Mouse (Mus musculus): ENCODE measurements around the gene Olfr1415. TPM values are rescaled to one million over a fixed set of nuclear protein-coding genes. Genes with fewer than 3 reads are reported as not detected.

The Olfr1415 gene
- polyA plus RNA-seq, 1 experiment from 2014 or later = not detected

GRCm38 (mm10) chr1:92485013-92485412 lies 10.9 kb downstream of the Olfr1415 start, which contains the start of gene Olfr1416:
TSS of gene Olfr1416 (minus strand) at chr1:92485113.
- DNase-seq (no peak), ATAC-seq (ENCODE audit: low FRiP score, low TSS enrichment) (no peak)
- H3K4me3 ChIP-seq (replicated peaks; ENCODE audit: low read depth, low read length) = no peak within 1 kb of the TSS
- no peak within 1 kb of the TSS for H3K4me2 ChIP-seq (ENCODE audit: low read length)
- no peaks in the 10 kb centered on the region for H3K27me3 ChIP-seq (ENCODE audit: control insufficient read depth, insufficient read depth, low read length)
- no peaks in the 10 kb centered on the region for H3K4me1 ChIP-seq (ENCODE audit: control insufficient read depth, insufficient read depth, low read length)
- no peak within 1 kb of the TSS for H3K9ac ChIP-seq (replicated peaks; ENCODE audit: low read length)
- H3K9me3 ChIP-seq (ENCODE audit: control insufficient read depth, low read length) = peaks cover 5% of the 10 kb centered on the region; the same call in 1 of the 2 replicates
- no peaks in the 10 kb centered on the region for H3K36me3 ChIP-seq (ENCODE audit: control insufficient read depth, insufficient read depth, low read length)
- H3K27ac ChIP-seq (replicated peaks; ENCODE audit: low read depth, low read length) = no peak within 1 kb of the TSS

- Histone ChIP-seq H3K36me3 (ENCODE audit: control insufficient read depth, insufficient read depth, low read length) (peaks cover 19% of the 10 kb centered on the region), H3K27ac (replicated peaks; ENCODE audit: low read depth, low read length) (0 out of 2 replicates have a peak overlapping the region, but pooled peaks have one; percentile 37), H3K4me1 (ENCODE audit: control insufficient read depth, insufficient read depth, low read length) (peaks cover 10% of the 10 kb centered on the region), H3K4me2 (ENCODE audit: low read length) (peak overlapping the region; percentile 93), H3K4me3 (replicated peaks; ENCODE audit: low read depth, low read length) (peak overlapping the region; percentile 96), H3K27me3 (ENCODE audit: control insufficient read depth, insufficient read depth, low read length) (no peaks in the 10 kb centered on the region), H3K9ac (replicated peaks; ENCODE audit: low read length) (peak overlapping the region; percentile 92), H3K9me3 (ENCODE audit: control insufficient read depth, low read length) (no peaks in the 10 kb centered on the region)
- 7% methylated on average over 10 of the region's 10 CpGs for WGBS
- DNase-seq (peak; percentile 44), ATAC-seq (ENCODE audit: low FRiP score, low TSS enrichment) (peak; percentile 59)
Observed at GRCm38 (mm10) chr1:92474066-92474578, 21.8 kb downstream of the Olfr1415 start.

GRCm38 (mm10) chr1:92473165-92474041 lies 22.5 kb downstream of the Olfr1415 start, which contains the start of gene Ndufa10:
TSS of gene Ndufa10 (minus strand) at chr1:92473860.
- ATAC-seq (ENCODE audit: low FRiP score, low TSS enrichment) (peak; percentile 93), DNase-seq (peak; percentile 96)
- H3K27me3 ChIP-seq (ENCODE audit: control insufficient read depth, insufficient read depth, low read length) = no peaks in the 10 kb centered on the region
- H3K9me3 ChIP-seq (ENCODE audit: control insufficient read depth, low read length) = no peaks in the 10 kb centered on the region
- H3K27ac ChIP-seq (replicated peaks; ENCODE audit: low read depth, low read length) = peak within 1 kb of the TSS; percentile 75
- WGBS = 1% methylated on average over 67 of the region's 67 CpGs
- peak within 1 kb of the TSS; percentile 96 for H3K4me3 ChIP-seq (replicated peaks; ENCODE audit: low read depth, low read length)
- peaks cover 26% of the 10 kb centered on the region for H3K36me3 ChIP-seq (ENCODE audit: control insufficient read depth, insufficient read depth, low read length)
- peak within 1 kb of the TSS; percentile 93 for H3K4me2 ChIP-seq (ENCODE audit: low read length)
- H3K4me1 ChIP-seq (ENCODE audit: control insufficient read depth, insufficient read depth, low read length) = peaks cover 10% of the 10 kb centered on the region
- H3K9ac ChIP-seq (replicated peaks; ENCODE audit: low read length) = peak within 1 kb of the TSS; percentile 92

- Histone ChIP-seq H3K9me3 (ENCODE audit: control insufficient read depth, low read length) (no peaks in the 10 kb centered on the region), H3K4me1 (ENCODE audit: control insufficient read depth, insufficient read depth, low read length) (peaks cover 4% of the 10 kb centered on the region), H3K4me3 (replicated peaks; ENCODE audit: low read depth, low read length) (no peak overlapping the region), H3K36me3 (ENCODE audit: control insufficient read depth, insufficient read depth, low read length) (peaks cover 70% of the 10 kb centered on the region), H3K4me2 (ENCODE audit: low read length) (no peak overlapping the region), H3K27ac (replicated peaks; ENCODE audit: low read depth, low read length) (no peak overlapping the region), H3K9ac (replicated peaks; ENCODE audit: low read length) (no peak overlapping the region), H3K27me3 (ENCODE audit: control insufficient read depth, insufficient read depth, low read length) (no peaks in the 10 kb centered on the region)
- ATAC-seq (ENCODE audit: low FRiP score, low TSS enrichment) (no peak), DNase-seq (no peak)
- WGBS = 92% methylated on average over 4 of the region's 4 CpGs
Observed at GRCm38 (mm10) chr1:92468891-92469290, 27.0 kb downstream of the Olfr1415 start.

- Histone ChIP-seq H3K9me3 (ENCODE audit: control insufficient read depth, low read length) (no peaks in the 10 kb centered on the region), H3K4me3 (replicated peaks; ENCODE audit: low read depth, low read length) (no peak overlapping the region), H3K36me3 (ENCODE audit: control insufficient read depth, insufficient read depth, low read length) (peaks cover 89% of the 10 kb centered on the region), H3K9ac (replicated peaks; ENCODE audit: low read length) (no peak overlapping the region), H3K27ac (replicated peaks; ENCODE audit: low read depth, low read length) (no peak overlapping the region), H3K4me1 (ENCODE audit: control insufficient read depth, insufficient read depth, low read length) (no peaks in the 10 kb centered on the region), H3K27me3 (ENCODE audit: control insufficient read depth, insufficient read depth, low read length) (no peaks in the 10 kb centered on the region), H3K4me2 (ENCODE audit: low read length) (no peak overlapping the region)
- no peak for ATAC-seq (ENCODE audit: low FRiP score, low TSS enrichment)
- WGBS = 96% methylated on average over 6 of the region's 6 CpGs
- no peak for DNase-seq
Observed at GRCm38 (mm10) chr1:92458416-92458815, 37.5 kb downstream of the Olfr1415 start.

GRCm38 (mm10) chr1:92457758-92458157 lies 38.1 kb downstream of the Olfr1415 start:
- H3K27ac ChIP-seq (replicated peaks; ENCODE audit: low read depth, low read length) = no peak overlapping the region
- H3K9me3 ChIP-seq (ENCODE audit: control insufficient read depth, low read length) = no peaks in the 10 kb centered on the region
- H3K9ac ChIP-seq (replicated peaks; ENCODE audit: low read length) = no peak overlapping the region
- peaks cover 88% of the 10 kb centered on the region for H3K36me3 ChIP-seq (ENCODE audit: control insufficient read depth, insufficient read depth, low read length)
- ATAC-seq (ENCODE audit: low FRiP score, low TSS enrichment) (no peak), DNase-seq (no peak)
- H3K27me3 ChIP-seq (ENCODE audit: control insufficient read depth, insufficient read depth, low read length) = no peaks in the 10 kb centered on the region
- no peak overlapping the region for H3K4me2 ChIP-seq (ENCODE audit: low read length)
- H3K4me1 ChIP-seq (ENCODE audit: control insufficient read depth, insufficient read depth, low read length) = no peaks in the 10 kb centered on the region
- no peak overlapping the region for H3K4me3 ChIP-seq (replicated peaks; ENCODE audit: low read depth, low read length)

GRCm38 (mm10) chr1:92453751-92454445 lies 42.0 kb downstream of the Olfr1415 start:
- Histone ChIP-seq H3K27me3 (ENCODE audit: control insufficient read depth, insufficient read depth, low read length) (no peaks in the 10 kb centered on the region), H3K27ac (replicated peaks; ENCODE audit: low read depth, low read length) (no peak overlapping the region), H3K4me3 (replicated peaks; ENCODE audit: low read depth, low read length) (no peak overlapping the region), H3K36me3 (ENCODE audit: control insufficient read depth, insufficient read depth, low read length) (peaks cover 86% of the 10 kb centered on the region), H3K4me2 (ENCODE audit: low read length) (no peak overlapping the region), H3K4me1 (ENCODE audit: control insufficient read depth, insufficient read depth, low read length) (no peaks in the 10 kb centered on the region), H3K9ac (replicated peaks; ENCODE audit: low read length) (no peak overlapping the region), H3K9me3 (ENCODE audit: control insufficient read depth, low read length) (no peaks in the 10 kb centered on the region)
- ATAC-seq (ENCODE audit: low FRiP score, low TSS enrichment) (no peak), DNase-seq (peak; percentile 76)
- WGBS = 73% methylated on average over 8 of the region's 8 CpGs

- Histone ChIP-seq H3K27ac (replicated peaks; ENCODE audit: low read depth, low read length) (no peak overlapping the region), H3K27me3 (ENCODE audit: control insufficient read depth, insufficient read depth, low read length) (no peaks in the 10 kb centered on the region), H3K9ac (replicated peaks; ENCODE audit: low read length) (no peak overlapping the region), H3K4me1 (ENCODE audit: control insufficient read depth, insufficient read depth, low read length) (no peaks in the 10 kb centered on the region), H3K4me3 (replicated peaks; ENCODE audit: low read depth, low read length) (no peak overlapping the region), H3K36me3 (ENCODE audit: control insufficient read depth, insufficient read depth, low read length) (peaks cover 81% of the 10 kb centered on the region), H3K4me2 (ENCODE audit: low read length) (no peak overlapping the region), H3K9me3 (ENCODE audit: control insufficient read depth, low read length) (no peaks in the 10 kb centered on the region)
- WGBS = 86% methylated on average over 3 of the region's 3 CpGs
- DNase-seq (no peak), ATAC-seq (ENCODE audit: low FRiP score, low TSS enrichment) (no peak)
Observed at GRCm38 (mm10) chr1:92448293-92448692, 47.6 kb downstream of the Olfr1415 start.

Measured in midbrain, embryonic 14.5 days (tissue).